Mouse (Mus musculus) midbrain, embryonic 14.5 days (tissue): ENCODE results near the gene Daam1. TPM values are rescaled to one million over a fixed set of nuclear protein-coding genes. Genes with fewer than 3 reads are reported as not detected.

ENCODE experiments used
- ATAC-seq: fragments of 200-750 bp; cut with Nextera tagmentation; 2 replicates; pipeline ENCODE4 v1.8.0; 2017; ENCODE audit warnings: moderate number of reproducible peaks, moderate library complexity; ENCODE audit not compliant: low FRiP score, low TSS enrichment
- DNase-seq: peaks from one replicate; pipeline ENCODE4 v3.0.0-alpha.2; 2015
- H3K27ac ChIP-seq: fragments of 300-500 bp; sonication (generic); replicated peaks from 2 replicates; pipeline ENCODE4 v1.5.1; 2014; ENCODE audit warnings: mild to moderate bottlenecking, low read depth, low read length, moderate library complexity
- H3K27me3 ChIP-seq: fragments of 300-500 bp; sonication (generic); 2 replicates; pipeline ENCODE4 v1.6.1; 2014; ENCODE audit warnings: low read length, control low read depth, mixed read lengths; ENCODE audit not compliant: control insufficient read depth, insufficient read depth
- H3K36me3 ChIP-seq: fragments of 300-500 bp; sonication (generic); 2 replicates; pipeline ENCODE4 v1.6.1; 2014; ENCODE audit warnings: low read length, control low read depth; ENCODE audit not compliant: control insufficient read depth, insufficient read depth
- H3K4me1 ChIP-seq: fragments of 300-500 bp; sonication (generic); 2 replicates; pipeline ENCODE4 v1.6.1; 2014; ENCODE audit warnings: mild to moderate bottlenecking, antibody characterized with exemption, low read length, control low read depth; ENCODE audit not compliant: control insufficient read depth, insufficient read depth
- H3K4me2 ChIP-seq: fragments of 300-500 bp; sonication (generic); 2 replicates; pipeline ENCODE4 v1.6.1; 2014; ENCODE audit warnings: mild to moderate bottlenecking, low read length, moderate library complexity
- H3K4me3 ChIP-seq: fragments of 300-500 bp; sonication (generic); replicated peaks from 2 replicates; pipeline ENCODE4 v1.5.1; 2014; ENCODE audit warnings: low read depth, low read length
- H3K9ac ChIP-seq: fragments of 300-500 bp; sonication (generic); replicated peaks from 2 replicates; pipeline ENCODE4 v1.6.1; 2014; ENCODE audit warnings: mild to moderate bottlenecking, low read length, moderate library complexity
- H3K9me3 ChIP-seq: fragments of 300-500 bp; sonication (generic); 2 replicates; pipeline ENCODE4 v1.6.1; 2016; ENCODE audit warnings: low read length, control low read depth, mixed read lengths; ENCODE audit not compliant: control insufficient read depth
- WGBS: fragments of 180-500 bp; shearing (Covaris S2); extraction: QIAGEN DNeasy Blood & Tissue Kit; methylation state at CpG from one replicate; pipeline ENCODE4 v1.1.7; 2014; 5-methylcytosine and 5-hydroxymethylcytosine counted together
- polyA plus RNA-seq: library from polyadenylated mRNA; unstranded; fragments of >200 nt; fragmentation: Nextera tagmentation; extraction: Ambion mirVana; gene quantifications from 2 replicates; pipeline ENCODE4 v1.2.1, GENCODE M21; 2014

Gene Daam1
- polyA plus RNA-seq, 1 experiment from 2014 or later = 42.8 TPM

DNA sequence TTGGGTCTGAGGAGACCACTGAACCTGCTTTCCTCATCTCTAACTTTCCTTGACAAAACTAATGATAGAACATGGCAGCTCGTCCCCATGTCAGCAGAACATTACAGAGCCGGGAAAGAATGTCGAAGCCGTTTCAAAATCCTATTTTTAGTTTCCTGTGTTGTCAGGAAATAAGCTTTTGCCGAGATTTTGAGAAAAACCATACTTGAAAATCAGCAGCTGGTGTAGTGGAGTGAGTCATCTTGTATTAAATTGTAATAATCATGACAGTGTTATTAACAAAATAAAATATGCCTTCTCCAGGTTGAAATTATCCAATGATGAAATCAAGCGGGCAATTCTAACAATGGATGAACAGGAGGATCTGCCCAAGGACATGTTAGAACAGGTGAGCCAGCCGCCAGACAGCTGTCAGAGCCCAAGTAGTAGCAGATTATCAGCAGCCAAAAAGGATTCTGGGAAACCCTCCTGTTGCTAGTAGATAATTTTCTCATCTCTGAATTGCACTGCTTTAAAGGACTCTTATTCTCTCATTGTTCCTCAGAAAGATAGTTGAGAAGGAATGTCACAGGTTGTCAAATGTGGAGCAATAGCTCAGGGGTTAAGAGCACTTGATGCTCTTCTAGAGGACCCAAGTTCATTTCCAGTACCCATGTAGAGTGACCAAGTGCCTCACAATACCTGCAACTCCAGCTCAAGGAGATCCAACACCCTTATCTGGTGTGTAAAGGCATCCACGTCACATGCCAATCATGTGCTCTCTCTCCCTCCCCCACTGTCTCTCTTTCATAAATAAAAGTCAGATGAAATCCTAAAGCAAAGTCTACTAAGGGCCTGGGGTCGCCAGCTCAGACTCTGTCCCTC, 140.1 kb downstream of the Daam1 start:
- DNase-seq (no peak), ATAC-seq (no peak)
- WGBS = 88% methylated on average over 9 of the region's 9 CpGs
- Histone ChIP-seq H3K36me3 (peaks cover 55% of the 10 kb centered on the region), H3K4me3 (no peak overlapping the region), H3K9ac (no peak overlapping the region), H3K9me3 (no peaks in the 10 kb centered on the region), H3K4me2 (no peak overlapping the region), H3K27me3 (no peaks in the 10 kb centered on the region), H3K27ac (no peak overlapping the region), H3K4me1 (0 out of 2 replicates have a peak, but pooled peaks cover 4% of the 10 kb centered on the region)

DNA sequence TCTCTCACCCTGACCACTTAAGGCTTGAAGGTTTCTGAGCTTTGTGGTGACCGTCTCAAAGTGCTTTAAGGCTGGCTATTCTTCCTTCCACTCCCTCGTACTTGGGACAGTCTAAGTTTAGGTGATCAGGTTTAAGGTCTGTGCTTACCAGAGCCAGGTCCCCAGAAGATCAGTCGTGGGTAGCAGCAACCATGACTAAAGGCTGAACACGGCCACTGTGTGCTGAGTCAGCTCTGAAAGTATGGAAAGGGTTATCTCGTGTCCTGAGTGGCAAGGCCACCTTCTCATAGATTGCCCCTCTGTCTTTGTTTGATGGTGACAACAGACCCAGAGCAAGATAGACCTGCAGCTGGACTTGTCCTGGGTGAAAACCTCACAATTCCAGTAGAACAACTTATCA, 141.2 kb downstream of the Daam1 start:
- H3K36me3 ChIP-seq = peaks cover 66% of the 10 kb centered on the region
- 89% methylated on average over 5 of the region's 5 CpGs for WGBS
- no peak overlapping the region for H3K27ac ChIP-seq
- no peak overlapping the region for H3K9ac ChIP-seq
- no peaks in the 10 kb centered on the region for H3K9me3 ChIP-seq
- no peak overlapping the region for H3K4me2 ChIP-seq
- 0 out of 2 replicates have a peak, but pooled peaks cover 5% of the 10 kb centered on the region for H3K4me1 ChIP-seq
- H3K27me3 ChIP-seq = no peaks in the 10 kb centered on the region
- no peak overlapping the region for H3K4me3 ChIP-seq
- DNase-seq = no peak
- no peak for ATAC-seq

DNA sequence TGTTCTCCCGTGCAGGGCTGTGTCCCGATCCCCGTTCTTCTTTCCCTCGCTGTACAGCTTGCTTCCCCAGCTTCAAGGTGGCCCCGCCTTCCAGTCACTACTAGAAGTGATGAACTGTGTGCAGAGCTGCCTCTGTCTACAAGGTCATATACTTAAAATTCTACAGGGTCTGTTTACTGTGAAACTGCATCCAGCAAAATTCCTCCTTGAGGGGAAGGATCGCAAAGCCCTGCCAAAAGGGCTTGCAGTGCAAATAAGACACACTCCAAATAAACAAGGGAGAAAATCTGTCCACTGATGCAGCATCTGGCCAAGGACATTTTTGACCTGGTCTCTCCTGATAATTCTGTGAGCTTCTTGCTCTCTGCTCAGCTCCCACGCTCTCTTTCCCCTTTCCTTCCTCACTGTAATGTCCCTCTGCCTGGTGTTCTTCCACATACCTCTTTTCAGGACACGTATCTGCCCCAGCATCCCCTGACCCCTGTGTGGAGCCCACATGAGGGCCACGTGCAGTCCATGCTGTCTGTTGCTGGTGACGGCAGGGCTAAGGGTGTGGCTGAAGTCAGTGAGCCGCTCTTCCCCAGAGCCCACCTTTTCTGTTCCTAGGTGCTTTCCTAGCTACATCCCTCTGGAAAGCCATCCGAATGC, 141.9 kb downstream of the Daam1 start:
- Histone ChIP-seq H3K9ac (no peak overlapping the region), H3K4me2 (no peak overlapping the region), H3K27ac (no peak overlapping the region), H3K36me3 (peaks cover 71% of the 10 kb centered on the region), H3K27me3 (no peaks in the 10 kb centered on the region), H3K4me3 (no peak overlapping the region), H3K4me1 (0 out of 2 replicates have a peak, but pooled peaks cover 5% of the 10 kb centered on the region), H3K9me3 (no peaks in the 10 kb centered on the region)
- ATAC-seq (no peak), DNase-seq (no peak)
- WGBS = 91% methylated on average over 12 of the region's 12 CpGs

DNA sequence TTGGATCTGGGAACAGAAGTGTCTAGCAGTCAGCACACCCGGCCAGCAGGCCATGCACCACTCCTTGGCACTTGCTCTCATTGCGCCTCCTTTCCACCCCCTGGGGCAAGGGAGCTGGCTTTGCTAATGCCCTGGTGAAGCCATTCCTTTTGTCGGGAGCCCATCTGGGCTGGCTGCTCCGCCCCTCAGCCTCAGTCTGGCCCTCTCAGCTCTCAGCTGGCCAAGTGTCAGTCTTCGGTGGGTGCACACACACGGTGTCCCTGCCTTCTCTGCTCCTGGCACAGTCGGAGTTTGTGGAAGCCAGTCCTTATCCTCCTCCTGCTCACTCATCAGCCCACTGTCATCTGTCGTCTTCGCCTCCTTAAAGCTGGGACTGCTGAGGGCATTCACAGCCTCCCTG, 142.7 kb downstream of the Daam1 start:
- no peak for DNase-seq
- Histone ChIP-seq H3K9me3 (no peaks in the 10 kb centered on the region), H3K36me3 (peaks cover 73% of the 10 kb centered on the region), H3K9ac (no peak overlapping the region), H3K27me3 (no peaks in the 10 kb centered on the region), H3K4me2 (no peak overlapping the region), H3K4me3 (no peak overlapping the region), H3K4me1 (0 out of 2 replicates have a peak, but pooled peaks cover 5% of the 10 kb centered on the region), H3K27ac (no peak overlapping the region)
- no peak for ATAC-seq
- 61% methylated on average over 9 of the region's 9 CpGs for WGBS

DNA sequence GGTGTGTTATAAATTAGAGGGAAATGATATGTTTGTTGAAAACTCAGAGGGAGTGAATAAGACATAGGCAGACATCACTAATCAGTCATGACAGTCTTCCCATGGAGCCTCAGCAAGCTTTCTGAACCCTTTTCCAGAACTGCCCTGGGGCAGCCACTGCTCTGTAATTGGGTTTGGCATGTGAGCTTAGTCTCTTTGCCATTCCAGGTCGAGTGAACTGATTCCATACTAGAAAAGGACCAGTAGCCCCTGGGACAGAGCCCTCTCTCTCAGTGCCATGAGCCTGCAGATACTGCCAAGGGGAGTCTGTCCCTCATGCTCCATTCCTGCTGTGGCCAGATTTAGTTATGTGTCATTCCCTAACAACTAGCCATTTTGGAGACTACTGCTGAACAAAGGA, 144.7 kb downstream of the Daam1 start:
- Histone ChIP-seq H3K27me3 (no peaks in the 10 kb centered on the region), H3K9ac (no peak overlapping the region), H3K4me3 (no peak overlapping the region), H3K4me2 (no peak overlapping the region), H3K27ac (peak overlapping the region; percentile 34; the same call in 1 of the 2 replicates), H3K9me3 (no peaks in the 10 kb centered on the region), H3K4me1 (0 out of 2 replicates have a peak, but pooled peaks cover 5% of the 10 kb centered on the region), H3K36me3 (peaks cover 90% of the 10 kb centered on the region)
- DNase-seq (no peak), ATAC-seq (no peak)
- 54% methylated on average over 1 of the region's 1 CpGs for WGBS

DNA sequence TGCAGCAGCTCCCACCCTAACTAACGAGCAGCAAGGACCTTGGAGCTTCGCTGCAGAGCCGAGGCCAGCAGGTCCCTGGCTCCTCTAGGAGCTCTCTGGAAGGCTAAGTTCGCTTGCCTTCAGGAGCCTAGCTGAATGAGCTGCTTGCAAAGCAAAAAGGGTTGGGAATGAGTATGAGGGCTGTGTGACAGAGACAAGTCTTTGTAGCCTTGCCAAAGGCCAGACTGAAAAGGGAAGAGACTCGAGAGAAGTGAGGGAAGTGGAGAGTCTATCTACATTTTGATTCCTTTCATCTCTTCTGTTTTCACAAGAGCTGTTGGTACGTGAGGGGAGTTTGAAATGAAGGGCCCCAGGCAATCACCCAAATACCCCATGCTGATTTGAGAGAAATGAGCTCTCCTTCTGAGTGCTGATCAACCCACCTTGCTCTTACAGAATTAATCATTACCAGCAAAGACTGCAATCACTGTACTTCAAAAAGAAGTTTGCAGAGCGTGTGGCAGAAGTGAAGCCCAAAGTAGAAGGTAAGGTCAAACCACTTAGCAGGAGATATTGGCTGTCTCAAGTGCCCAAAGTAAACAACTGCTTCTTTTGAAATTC, 145.6 kb downstream of the Daam1 start:
- Histone ChIP-seq H3K4me3 (no peak overlapping the region), H3K27me3 (no peaks in the 10 kb centered on the region), H3K9me3 (no peaks in the 10 kb centered on the region), H3K4me2 (no peak overlapping the region), H3K9ac (no peak overlapping the region), H3K36me3 (peaks cover 92% of the 10 kb centered on the region), H3K27ac (peak overlapping the region; percentile 34; the same call in 1 of the 2 replicates), H3K4me1 (0 out of 2 replicates have a peak, but pooled peaks cover 5% of the 10 kb centered on the region)
- DNase-seq (peak; percentile 67), ATAC-seq (no peak)
- 61% methylated on average over 7 of the region's 7 CpGs for WGBS

DNA sequence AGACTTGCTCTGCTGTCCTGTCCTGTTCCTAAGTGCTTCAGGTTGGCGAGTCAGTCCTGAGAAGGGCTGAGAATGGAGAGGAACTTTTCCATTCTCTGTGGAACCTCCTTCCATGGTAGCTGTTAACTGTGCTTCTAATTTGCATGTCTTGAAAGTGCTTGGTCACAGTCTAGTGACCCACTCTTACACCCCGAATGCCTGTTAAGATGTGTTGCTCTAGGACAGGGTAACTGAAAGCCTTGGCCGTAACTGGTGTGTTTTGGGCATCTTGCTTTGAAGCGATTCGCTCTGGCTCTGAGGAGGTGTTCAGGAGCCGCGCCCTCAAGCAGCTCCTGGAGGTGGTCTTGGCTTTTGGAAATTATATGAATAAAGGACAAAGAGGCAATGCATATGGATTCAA, 146.5 kb downstream of the Daam1 start:
- Histone ChIP-seq H3K4me2 (no peak overlapping the region), H3K9ac (no peak overlapping the region), H3K36me3 (peaks cover 89% of the 10 kb centered on the region), H3K9me3 (no peaks in the 10 kb centered on the region), H3K27me3 (no peaks in the 10 kb centered on the region), H3K4me1 (0 out of 2 replicates have a peak, but pooled peaks cover 5% of the 10 kb centered on the region), H3K27ac (no peak overlapping the region), H3K4me3 (no peak overlapping the region)
- DNase-seq = no peak
- WGBS = 85% methylated on average over 7 of the region's 7 CpGs
- no peak for ATAC-seq

DNA sequence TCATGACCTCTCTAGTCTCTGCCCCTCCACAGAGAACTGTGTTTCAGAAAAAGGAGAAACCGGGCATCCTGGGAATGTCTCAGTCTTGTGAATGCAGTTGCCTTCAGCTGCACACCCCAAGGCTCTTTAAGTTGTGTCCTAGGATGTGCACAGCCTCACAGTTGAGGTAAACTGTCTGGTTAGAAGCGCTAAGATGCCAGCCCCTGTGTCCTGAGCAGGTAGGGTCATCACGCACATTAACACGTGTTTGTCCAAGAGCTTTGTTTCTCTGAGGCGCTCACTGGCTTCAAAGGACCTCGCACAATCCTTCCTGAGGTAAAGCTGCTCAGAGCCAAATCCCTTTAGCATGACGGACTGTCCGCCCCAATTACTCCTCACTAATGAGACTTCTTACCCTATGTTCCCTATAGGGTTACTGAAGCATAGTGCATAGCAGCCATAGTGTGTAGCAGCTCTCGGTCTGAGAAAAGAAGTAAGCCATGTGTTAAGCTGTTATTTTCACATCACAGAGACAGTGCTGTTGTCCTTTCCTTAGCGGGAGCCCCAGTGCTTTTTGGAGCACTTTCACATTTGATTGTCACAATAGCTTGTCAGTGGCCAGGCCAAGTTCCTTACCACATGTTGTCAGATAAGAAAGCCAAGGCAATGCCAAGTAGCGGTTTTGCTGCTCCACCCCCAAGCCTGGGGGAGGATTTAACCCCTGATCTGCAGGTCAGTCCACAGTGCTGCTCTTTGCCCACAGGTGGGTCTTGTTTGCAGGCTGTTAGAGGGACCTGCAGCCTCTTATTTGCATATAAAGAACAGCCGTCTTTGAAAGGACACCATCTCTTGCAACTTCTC, 147.9 kb downstream of the Daam1 start:
- DNase-seq (no peak), ATAC-seq (no peak)
- H3K4me2 ChIP-seq = no peak overlapping the region
- H3K4me3 ChIP-seq = no peak overlapping the region
- H3K9me3 ChIP-seq = no peaks in the 10 kb centered on the region
- no peak overlapping the region for H3K9ac ChIP-seq
- H3K36me3 ChIP-seq = peaks cover 89% of the 10 kb centered on the region
- 23% methylated on average over 12 of the region's 12 CpGs for WGBS
- H3K4me1 ChIP-seq = 0 out of 2 replicates have a peak, but pooled peaks cover 5% of the 10 kb centered on the region
- H3K27me3 ChIP-seq = no peaks in the 10 kb centered on the region
- no peak overlapping the region for H3K27ac ChIP-seq
